Mouse (Mus musculus) gonadal fat pad, adult 2 months (tissue): Measurements from ENCODE around the gene Tcte1. TPM values are rescaled to one million over a fixed set of nuclear protein-coding genes. Genes with fewer than 3 reads are reported as not detected.

Experiments used
- DNase-seq: peaks from one replicate; pipeline ENCODE4 v3.0.0-alpha.2; 2012; ENCODE audit warnings: low read depth
- polyA plus RNA-seq: library from polyadenylated mRNA; depleted of rRNA; stranded (reverse); fragments of >200 nt; gene quantifications from 2 replicates; pipeline ENCODE4 v1.2.3, GENCODE M21; 2012

Gene Tcte1
- polyA plus RNA-seq, 1 experiment = 1.8 TPM

DNA sequence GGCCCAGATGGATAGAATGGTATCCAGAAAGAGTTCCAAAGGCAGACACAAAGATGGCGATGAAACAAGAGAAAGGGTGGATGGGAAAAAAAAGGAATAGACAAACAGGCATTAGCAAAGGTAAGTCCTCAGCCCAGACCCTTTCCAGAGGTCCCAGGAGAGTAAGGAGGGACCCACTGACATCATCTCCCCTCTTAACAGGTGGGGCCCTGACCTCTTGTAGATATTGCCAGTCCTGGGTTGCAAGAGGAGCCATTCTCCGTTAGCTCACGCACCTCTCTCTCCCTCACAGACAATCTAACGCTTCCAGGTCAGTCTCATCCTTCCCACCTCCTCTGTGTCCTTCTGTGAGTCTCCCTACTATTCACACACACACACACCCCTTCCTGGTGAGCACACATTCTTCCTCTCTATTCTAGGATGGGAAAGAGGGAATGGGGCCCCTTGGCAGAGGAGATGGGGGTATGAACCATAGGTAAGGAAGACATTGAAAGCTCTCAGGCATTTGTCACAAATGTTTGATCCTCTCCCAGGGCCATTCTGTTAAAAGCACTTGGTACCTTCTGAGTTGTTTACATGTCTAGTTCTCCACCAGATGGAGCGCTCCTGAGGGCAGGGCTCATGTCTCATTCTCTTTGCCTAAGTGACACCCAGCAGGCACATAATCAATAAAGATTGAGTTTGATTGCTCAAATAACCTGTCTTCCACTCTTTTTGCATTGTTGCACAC, 24.4 kb downstream of the Tcte1 start:
- no peak for DNase-seq

GRCm38 (mm10) chr17:45548541-45549512, 25.6 kb downstream of the Tcte1 start:
- DNase-seq = no peak

GRCm38 (mm10) chr17:45549617-45550181, 26.5 kb downstream of the Tcte1 start, which contains the start of gene Tmem151b:
Tmem151b (minus strand) TSS chr17:45549677.
- DNase-seq = no peak

DNA sequence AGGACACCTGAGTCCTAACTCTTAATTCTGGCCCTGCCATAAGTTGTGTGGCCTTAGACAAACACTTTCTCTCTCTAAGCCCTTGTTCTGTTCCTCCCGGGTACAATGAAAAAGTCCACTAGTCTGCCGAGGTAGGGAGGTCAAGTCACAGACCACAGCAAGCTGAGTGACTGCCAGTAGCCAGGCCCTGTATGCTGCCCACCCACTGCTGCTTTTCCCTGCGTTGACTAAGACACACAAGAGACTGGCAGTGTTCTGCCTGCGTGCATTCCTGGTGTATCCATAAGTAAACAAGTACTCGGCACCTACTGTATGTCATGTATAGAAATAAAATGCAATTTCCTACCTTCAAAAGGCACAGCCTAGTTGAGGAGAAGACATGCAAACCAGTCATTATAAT, 27.0 kb downstream of the Tcte1 start:
- no peak for DNase-seq

GRCm38 (mm10) chr17:45551249-45551796, 28.1 kb downstream of the Tcte1 start:
- no peak for DNase-seq

DNA sequence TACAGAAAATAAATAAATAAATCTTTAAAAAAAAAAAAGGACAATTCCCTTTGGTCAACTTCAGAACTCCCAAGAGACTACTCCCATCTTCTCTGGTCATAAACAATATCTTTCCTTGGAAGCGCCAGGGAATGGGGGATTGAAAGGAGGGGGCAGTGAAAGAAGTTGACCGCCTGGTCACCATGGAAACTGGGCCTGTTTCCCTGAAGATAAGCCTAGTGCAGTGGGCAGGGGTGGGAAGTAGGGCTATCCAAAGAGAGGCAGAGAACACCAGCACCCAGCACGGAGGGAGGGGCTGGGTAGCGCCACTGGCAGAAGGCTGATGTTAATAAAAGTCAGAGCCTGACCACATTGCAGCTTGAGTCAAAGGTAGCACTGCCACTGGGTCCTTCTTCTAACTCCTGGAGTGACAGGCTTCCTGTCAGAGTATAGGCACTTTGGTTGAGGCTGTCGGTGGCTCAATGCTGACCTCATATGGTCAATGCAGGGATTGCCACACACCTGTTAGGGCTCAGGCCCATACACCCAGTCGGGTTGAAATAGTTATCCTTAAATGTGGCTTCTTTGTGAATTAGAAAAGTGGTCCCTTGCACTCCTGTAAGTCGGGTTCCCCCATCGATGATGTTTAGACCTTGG, 28.7 kb downstream of the Tcte1 start:
- DNase-seq = no peak

GRCm38 (mm10) chr17:45553065-45553464, 29.8 kb downstream of the Tcte1 start:
- no peak for DNase-seq

- DNase-seq = no peak
Measured at GRCm38 (mm10) chr17:45554420-45554819, 31.2 kb downstream of the Tcte1 start.

GRCm38 (mm10) chr17:45555452-45556106, 32.3 kb downstream of the Tcte1 start, which contains the start of gene Nfkbie:
Nfkbie (plus strand) TSS chr17:45555703.
- DNase-seq = no peak

GRCm38 (mm10) chr17:45556107-45556489, 32.9 kb downstream of the Tcte1 start:
- no peak for DNase-seq

GRCm38 (mm10) chr17:45556514-45557245, 33.4 kb downstream of the Tcte1 start:
- no peak for DNase-seq

- DNase-seq = no peak
Measured at GRCm38 (mm10) chr17:45557246-45557824, 34.1 kb downstream of the Tcte1 start.

GRCm38 (mm10) chr17:45557998-45558862, 35.0 kb downstream of the Tcte1 start:
- no peak for DNase-seq

DNA sequence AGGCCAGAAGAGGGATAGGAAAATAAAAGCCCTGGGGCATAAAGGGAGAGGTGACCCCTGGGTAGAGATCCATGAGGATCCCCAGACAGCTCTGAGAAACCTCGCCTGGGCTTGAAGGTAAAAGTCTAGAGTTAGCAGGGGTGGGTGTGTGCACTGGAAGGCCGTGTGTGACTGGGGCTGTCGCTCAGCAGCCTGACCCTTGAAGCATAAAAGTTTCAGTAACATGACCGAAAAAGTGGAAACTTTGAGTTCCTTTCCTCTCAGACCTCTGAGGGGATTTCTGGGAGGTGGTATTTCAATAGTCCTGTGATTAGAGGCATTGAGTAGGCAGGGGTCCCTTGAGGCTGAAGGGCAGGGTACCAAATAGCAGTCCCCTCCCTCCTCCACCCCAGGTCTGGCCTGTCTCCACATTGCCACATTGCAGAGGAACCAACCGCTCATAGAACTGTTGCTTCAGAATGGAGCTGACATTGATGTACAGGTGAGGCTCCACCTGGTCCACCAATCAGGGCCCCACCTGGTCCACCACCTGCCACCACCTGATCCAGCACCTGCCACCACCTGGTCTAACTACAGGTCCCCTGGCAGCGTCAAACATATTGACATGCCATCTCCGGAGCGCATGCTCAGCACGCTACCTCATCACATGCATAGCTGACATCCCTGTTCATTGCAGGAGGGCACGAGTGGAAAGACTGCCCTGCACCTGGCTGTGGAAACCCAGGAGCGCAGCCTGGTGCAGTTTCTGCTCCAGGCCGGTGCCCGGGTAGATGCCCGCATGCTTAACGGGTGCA, 36.7 kb downstream of the Tcte1 start:
- no peak for DNase-seq

GRCm38 (mm10) chr17:45563216-45563615, 40.0 kb downstream of the Tcte1 start:
- DNase-seq = no peak

- DNase-seq = no peak
Measured at GRCm38 (mm10) chr17:45563655-45564530, 40.7 kb downstream of the Tcte1 start, which contains the start of gene Slc35b2. Slc35b2 (plus strand) TSS chr17:45563874.

GRCm38 (mm10) chr17:45564531-45565084, 41.4 kb downstream of the Tcte1 start:
- no peak for DNase-seq
